Mouse (Mus musculus) MEL (cell line): ENCODE data around the gene Ptpra. TPM values are rescaled to one million over a fixed set of nuclear protein-coding genes. Genes with fewer than 3 reads are reported as not detected.

ENCODE experiments used
- DNase-seq: peaks from one replicate; pipeline ENCODE4 v3.0.0; 2011; ENCODE audit warnings: low read depth, low spot score
- H3K27ac ChIP-seq: 2 replicates; pipeline ENCODE4 v1.5.1; 2012; ENCODE audit warnings: low read depth, mild to moderate bottlenecking, control low read depth, low read length, moderate library complexity; ENCODE audit not compliant: control insufficient read depth
- H3K27me3 ChIP-seq, 2 experiments: fragments of 150-350 bp in 1 of 2; sonication (generic) in 1 of 2; 2 replicates each; pipeline ENCODE4 v1.6.1; 2012; ENCODE audit warnings: low read length in 2 of 2, mild to moderate bottlenecking in 2 of 2, improper control_type of control experiment in 1 of 2, moderate library complexity in 1 of 2; ENCODE audit not compliant: insufficient read depth in 2 of 2, control insufficient read depth in 1 of 2
- H3K36me3 ChIP-seq, 2 experiments: 2 replicates each; pipeline ENCODE4 v1.6.1; 2012 to 2014; ENCODE audit warnings: low read length in 2 of 2, improper control_type of control experiment in 1 of 2, inconsistent platforms in 1 of 2, mild to moderate bottlenecking in 1 of 2; ENCODE audit not compliant: insufficient read depth in 2 of 2, control insufficient read depth in 1 of 2
- H3K4me1 ChIP-seq, 2 experiments: fragments of 150-350 bp in 1 of 2; sonication (generic) in 1 of 2; 2 replicates each; pipeline ENCODE4 v1.6.1; 2012; ENCODE audit warnings: low read length in 2 of 2, improper control_type of control experiment in 1 of 2, mild to moderate bottlenecking in 1 of 2; ENCODE audit not compliant: insufficient read depth in 2 of 2, control insufficient read depth in 1 of 2
- H3K4me3 ChIP-seq, 2 experiments: fragments of 150-350 bp in 1 of 2; sonication (generic) in 1 of 2; 2 replicates each; pipeline ENCODE4 v1.5.1; 2012; ENCODE audit warnings: low read depth in 2 of 2, low read length in 2 of 2, mild to moderate bottlenecking in 2 of 2, moderate library complexity in 2 of 2, control low read depth in 1 of 2, improper control_type of control experiment in 1 of 2; ENCODE audit not compliant: control insufficient read depth in 1 of 2, insufficient read depth in 1 of 2
- H3K79me2 ChIP-seq: 2 replicates; pipeline ENCODE4 v1.6.1; 2012; ENCODE audit warnings: mild to moderate bottlenecking, low read length, moderate library complexity; ENCODE audit not compliant: control insufficient read depth, poor library complexity, insufficient read depth
- H3K9ac ChIP-seq: 2 replicates; pipeline ENCODE4 v1.6.1; 2012; ENCODE audit warnings: low read depth, mild to moderate bottlenecking, control low read depth, low read length, moderate library complexity; ENCODE audit not compliant: control insufficient read depth, poor library complexity, severe bottlenecking
- H3K9me3 ChIP-seq: fragments of 150-350 bp; sonication (generic); replicated peaks from 2 replicates; pipeline ENCODE4 v1.6.1; 2012; ENCODE audit warnings: mild to moderate bottlenecking, low read length, improper control_type of control experiment, moderate library complexity; ENCODE audit not compliant: insufficient read depth
- BHLHE40 ChIP-seq: IDR thresholded peaks from 2 replicates; pipeline ENCODE4 v1.6.1; 2012; ENCODE audit warnings: low read depth, mild to moderate bottlenecking, inconsistent platforms, low read length, improper control_type of control experiment, borderline replicate concordance
- CHD1 ChIP-seq: IDR thresholded peaks from 2 replicates; pipeline ENCODE4 v1.6.1; 2012; ENCODE audit warnings: low read depth, mild to moderate bottlenecking, inconsistent platforms, low read length, improper control_type of control experiment
- CTCF ChIP-seq, 3 experiments: IDR thresholded peaks in 2 of 3; conservative IDR thresholded peaks in 1 of 3; 2 replicates each; pipeline ENCODE4 v1.5.1; 2011 to 2012; ENCODE audit warnings: low read length in 3 of 3, low read depth in 2 of 3, mild to moderate bottlenecking in 2 of 3, improper control_type of control experiment in 1 of 3, inconsistent platforms in 1 of 3, mixed read lengths in 1 of 3, moderate library complexity in 1 of 3; ENCODE audit not compliant: control insufficient read depth in 1 of 3, insufficient read depth in 1 of 3, poor library complexity in 1 of 3, severe bottlenecking in 1 of 3
- E2F4 ChIP-seq: IDR thresholded peaks from 2 replicates; pipeline ENCODE4 v1.6.1; 2011; ENCODE audit warnings: low read depth, low read length, improper control_type of control experiment, borderline replicate concordance
- ELF1 ChIP-seq: IDR thresholded peaks from 2 replicates; pipeline ENCODE4 v1.6.1; 2014; ENCODE audit warnings: low read depth, mild to moderate bottlenecking, inconsistent platforms, low read length, improper control_type of control experiment, moderate library complexity
- EP300 ChIP-seq, 2 experiments: IDR thresholded peaks; 2 replicates each; pipeline ENCODE4 v1.6.1; 2011; ENCODE audit warnings: improper control_type of control experiment in 2 of 2, low read length in 2 of 2, low read depth in 1 of 2, mild to moderate bottlenecking in 1 of 2
- ETS1 ChIP-seq: IDR thresholded peaks from 2 replicates; pipeline ENCODE4 v1.6.1; 2012; ENCODE audit warnings: low read depth, mild to moderate bottlenecking, inconsistent platforms, low read length, improper control_type of control experiment, moderate library complexity
- GATA1 ChIP-seq: IDR thresholded peaks from 2 replicates; pipeline ENCODE4 v1.6.1; 2011; ENCODE audit warnings: low read depth, low read length, improper control_type of control experiment
- HCFC1 ChIP-seq: IDR thresholded peaks from 2 replicates; pipeline ENCODE4 v1.6.1; 2012; ENCODE audit warnings: low read depth, mild to moderate bottlenecking, inconsistent platforms, low read length, improper control_type of control experiment, moderate library complexity
- JUND ChIP-seq: IDR thresholded peaks from 2 replicates; pipeline ENCODE4 v1.6.1; 2011; ENCODE audit warnings: low read depth, mild to moderate bottlenecking, improper control_type of control experiment, low read length
- MAFK ChIP-seq: IDR thresholded peaks from 2 replicates; pipeline ENCODE4 v1.6.1; 2011; ENCODE audit warnings: low read depth, mild to moderate bottlenecking, low read length, improper control_type of control experiment, borderline replicate concordance
- MEF2A ChIP-seq: IDR thresholded peaks from 2 replicates; pipeline ENCODE4 v1.6.1; 2014; ENCODE audit warnings: low read depth, mild to moderate bottlenecking, inconsistent platforms, low read length, improper control_type of control experiment; ENCODE audit not compliant: poor library complexity, insufficient replicate concordance, severe bottlenecking; ENCODE audit errors: extremely low read depth
- MYB ChIP-seq: IDR thresholded peaks from 2 replicates; pipeline ENCODE4 v1.6.1; 2011; ENCODE audit warnings: mild to moderate bottlenecking, low read depth, low read length, improper control_type of control experiment
- MYC ChIP-seq: IDR thresholded peaks from 2 replicates; pipeline ENCODE4 v1.6.1; 2011; ENCODE audit warnings: low read depth, mild to moderate bottlenecking, low read length, improper control_type of control experiment, moderate library complexity
- NELFE ChIP-seq: IDR thresholded peaks from 2 replicates; pipeline ENCODE4 v1.6.1; 2011; ENCODE audit warnings: low read depth, low read length, improper control_type of control experiment
- NRF1 ChIP-seq: IDR thresholded peaks from 2 replicates; pipeline ENCODE4 v1.6.1; 2014; ENCODE audit warnings: low read depth, mild to moderate bottlenecking, inconsistent platforms, low read length, improper control_type of control experiment, moderate library complexity; ENCODE audit not compliant: poor library complexity, insufficient read depth, severe bottlenecking
- POLR2A ChIP-seq, 2 experiments: IDR thresholded peaks; 2 replicates each; pipeline ENCODE4 v1.6.1; 2011 to 2012; ENCODE audit warnings: low read length in 2 of 2, mild to moderate bottlenecking in 2 of 2, control low read depth in 1 of 2, improper control_type of control experiment in 1 of 2, low read depth in 1 of 2, moderate library complexity in 1 of 2; ENCODE audit not compliant: control insufficient read depth in 1 of 2, insufficient read depth in 1 of 2, poor library complexity in 1 of 2
- POLR2AphosphoS5 ChIP-seq: IDR thresholded peaks from 2 replicates; pipeline ENCODE4 v1.6.1; 2012; ENCODE audit warnings: low read depth, borderline replicate concordance, mild to moderate bottlenecking, inconsistent platforms, low read length, moderate library complexity, mixed read lengths
- RCOR1 ChIP-seq: IDR thresholded peaks from 2 replicates; pipeline ENCODE4 v1.6.1; 2012; ENCODE audit warnings: low read depth, mild to moderate bottlenecking, inconsistent platforms, low read length, improper control_type of control experiment
- SIN3A ChIP-seq: IDR thresholded peaks from 2 replicates; pipeline ENCODE4 v1.6.1; 2012; ENCODE audit warnings: low read length, improper control_type of control experiment, inconsistent platforms
- TAL1 ChIP-seq: IDR thresholded peaks from 2 replicates; pipeline ENCODE4 v1.6.1; 2012; ENCODE audit warnings: mild to moderate bottlenecking, inconsistent platforms, low read length, moderate library complexity, mixed read lengths
- TBP ChIP-seq: IDR thresholded peaks from 2 replicates; pipeline ENCODE4 v1.8.0; 2011; ENCODE audit warnings: low read depth, low read length, improper control_type of control experiment
- TCF12 ChIP-seq: IDR thresholded peaks from 2 replicates; pipeline ENCODE4 v1.6.1; 2014; ENCODE audit warnings: low read depth, mild to moderate bottlenecking, inconsistent platforms, low read length, improper control_type of control experiment, moderate library complexity
- UBTF ChIP-seq: IDR thresholded peaks from 2 replicates; pipeline ENCODE4 v1.6.1; 2012; ENCODE audit warnings: low read depth, mild to moderate bottlenecking, inconsistent platforms, low read length, improper control_type of control experiment, moderate library complexity, borderline replicate concordance; ENCODE audit not compliant: insufficient read depth
- USF2 ChIP-seq, 2 experiments: IDR thresholded peaks; 2 replicates each; pipeline ENCODE4 v1.6.1; 2011 to 2012; ENCODE audit warnings: improper control_type of control experiment in 2 of 2, low read length in 2 of 2, borderline replicate concordance in 1 of 2, inconsistent platforms in 1 of 2, low read depth in 1 of 2, mild to moderate bottlenecking in 1 of 2; ENCODE audit not compliant: insufficient read depth in 1 of 2
- ZMIZ1 ChIP-seq: IDR thresholded peaks from 2 replicates; pipeline ENCODE4 v1.6.1; 2012; ENCODE audit warnings: low read depth, mild to moderate bottlenecking, inconsistent platforms, low read length, improper control_type of control experiment, moderate library complexity
- polyA plus RNA-seq, 2 experiments: library from polyadenylated mRNA; stranded (reverse) in 1 of 2; unstranded in 1 of 2; fragments of >175 nt in 1 of 2; fragments of >200 nt in 1 of 2; gene quantifications; 2 replicates each; pipeline versions ENCODE4 v1.2.1 to v1.2.4; 2012; ENCODE audit warnings: low replicate concordance in 2 of 2, low read depth in 1 of 2; ENCODE audit not compliant: insufficient read length in 2 of 2, insufficient read depth in 1 of 2, missing spikeins in 1 of 2
- total RNA-seq: library from RNA; depleted of rRNA; stranded (reverse); fragments of 300-350 nt; gene quantifications from 2 replicates; pipeline ENCODE4 v1.2.3, GENCODE M21; 2012

Ptpra gene
- total and polyA plus RNA-seq, 3 experiments = 28.1 to 68.3 TPM; not detected in 1

DNA sequence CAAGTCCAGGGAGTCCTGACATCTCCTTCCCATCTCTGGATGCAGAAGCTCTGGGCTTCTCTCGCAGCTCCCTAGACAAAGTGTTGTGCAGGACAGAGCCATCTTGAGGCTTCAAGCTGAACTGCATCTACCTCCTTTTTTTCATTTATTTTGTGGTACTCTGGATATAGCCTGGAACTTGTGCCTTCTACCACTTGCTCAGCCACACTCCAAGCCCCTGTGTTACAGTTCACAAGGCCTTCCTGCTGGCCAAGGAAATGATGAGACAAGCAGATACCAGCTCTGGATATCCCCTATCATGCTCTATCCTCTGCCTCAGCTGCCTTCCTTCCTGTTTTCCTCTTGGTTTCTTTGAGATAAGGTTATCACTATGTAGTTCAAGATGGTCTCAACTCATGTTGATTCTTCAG, 147.5 kb downstream of the Ptpra start (continued):
- TF ChIP-seq MAFK = peak; percentile 46; the same call in 1 of the 2 replicates
- no peak for TF ChIP-seq ZMIZ1
- peak; percentile 43; the same call in 1 of the 2 replicates for TF ChIP-seq MYC
- TF ChIP-seq RCOR1 = peak; percentile 97
- TF ChIP-seq TAL1 = peak; percentile 72
- TF ChIP-seq CTCF (IDR thresholded peaks at IDR 0.05 in 2 of 3, conservative IDR thresholded peaks at IDR 0.05 in 1 of 3; ENCODE audit: control insufficient read depth in 1 of 3, insufficient read depth in 1 of 3, low read depth in 2 of 3, low read length in 3 of 3, poor library complexity in 1 of 3, severe bottlenecking in 1 of 3) = peak; percentile 30 to 78 (median 56); a peak in 5 of 6 replicates
- no peak for TF ChIP-seq NRF1
- TF ChIP-seq UBTF = no peak
- peak; percentile 92 for TF ChIP-seq ETS1
- no peak for TF ChIP-seq TBP
- no peak for TF ChIP-seq MYB
- TF ChIP-seq, all 39 proteins: peak for 15

DNA sequence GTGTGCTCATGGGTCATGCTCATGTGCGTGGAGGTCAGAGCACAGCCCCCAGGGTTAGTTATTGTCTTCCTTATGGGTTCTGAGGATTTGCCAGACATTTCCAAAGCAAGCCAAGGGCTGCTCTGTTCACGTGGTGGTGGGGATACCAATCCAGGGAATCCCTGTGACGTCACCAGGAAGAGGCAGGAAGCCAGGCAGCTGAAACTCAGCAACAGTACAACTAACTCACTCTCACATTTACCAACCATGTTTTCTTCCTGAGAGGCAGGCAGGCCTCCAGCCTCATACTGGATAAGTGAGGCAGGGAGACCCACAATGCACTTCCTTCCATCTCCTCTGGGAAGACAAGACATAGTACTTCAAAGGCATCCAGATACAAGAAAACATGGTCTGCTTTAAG, 148.3 kb downstream of the Ptpra start:
- Histone ChIP-seq H3K4me3 (no peak overlapping the region), H3K79me2 (no peaks in the 10 kb centered on the region), H3K27me3 (no peaks in the 10 kb centered on the region), H3K9me3 (no peaks in the 10 kb centered on the region), H3K27ac (peak overlapping the region; percentile 18; the same call in 1 of the 2 replicates), H3K4me1 (peaks cover 27 to 34% of the 10 kb centered on the region in 2 experiments), H3K36me3 (peaks cover 0 to 36% of the 10 kb centered on the region in 2 experiments), H3K9ac (no peak overlapping the region)
- TF ChIP-seq POLR2A (IDR thresholded peaks at IDR 0.05; ENCODE audit: control insufficient read depth in 1 of 2, insufficient read depth in 1 of 2, low read depth in 1 of 2, low read length in 2 of 2, poor library complexity in 1 of 2) = no peak
- no peak for TF ChIP-seq EP300 (IDR thresholded peaks at IDR 0.05; ENCODE audit: low read depth in 1 of 2, low read length in 2 of 2)
- no peak for TF ChIP-seq TAL1
- TF ChIP-seq ELF1 = no peak
- no peak for TF ChIP-seq NELFE
- no peak for TF ChIP-seq TCF12
- no peak for TF ChIP-seq MEF2A
- no peak for TF ChIP-seq E2F4
- TF ChIP-seq CHD1 = no peak
- TF ChIP-seq BHLHE40 = no peak
- no peak for TF ChIP-seq JUND
- TF ChIP-seq MYC = no peak
- TF ChIP-seq MYB = no peak
- no peak for TF ChIP-seq POLR2AphosphoS5
- no peak for TF ChIP-seq TBP
- TF ChIP-seq HCFC1 = no peak
- TF ChIP-seq GATA1 = no peak
- TF ChIP-seq SIN3A = no peak
- TF ChIP-seq USF2 (IDR thresholded peaks at IDR 0.05; ENCODE audit: borderline replicate concordance in 1 of 2, insufficient read depth in 1 of 2, low read depth in 1 of 2, low read length in 2 of 2) = no peak
- no peak for DNase-seq
